Mouse (Mus musculus) urinary bladder, postnatal 4 days (tissue): Measurements from ENCODE around the gene Micu1.

Experiments
- DNase-seq, 2 experiments: peaks; one replicate each; pipeline ENCODE4 v3.0.0; 2021 to 2022; ENCODE audit warnings: low spot score in 2 of 2

Micu1 gene

GRCm38 (mm10) chr10:59884327-59885173 is 182.3 kb downstream of the Micu1 start:
- peak in 1 of 2 experiments; percentile 57 for DNase-seq

DNA sequence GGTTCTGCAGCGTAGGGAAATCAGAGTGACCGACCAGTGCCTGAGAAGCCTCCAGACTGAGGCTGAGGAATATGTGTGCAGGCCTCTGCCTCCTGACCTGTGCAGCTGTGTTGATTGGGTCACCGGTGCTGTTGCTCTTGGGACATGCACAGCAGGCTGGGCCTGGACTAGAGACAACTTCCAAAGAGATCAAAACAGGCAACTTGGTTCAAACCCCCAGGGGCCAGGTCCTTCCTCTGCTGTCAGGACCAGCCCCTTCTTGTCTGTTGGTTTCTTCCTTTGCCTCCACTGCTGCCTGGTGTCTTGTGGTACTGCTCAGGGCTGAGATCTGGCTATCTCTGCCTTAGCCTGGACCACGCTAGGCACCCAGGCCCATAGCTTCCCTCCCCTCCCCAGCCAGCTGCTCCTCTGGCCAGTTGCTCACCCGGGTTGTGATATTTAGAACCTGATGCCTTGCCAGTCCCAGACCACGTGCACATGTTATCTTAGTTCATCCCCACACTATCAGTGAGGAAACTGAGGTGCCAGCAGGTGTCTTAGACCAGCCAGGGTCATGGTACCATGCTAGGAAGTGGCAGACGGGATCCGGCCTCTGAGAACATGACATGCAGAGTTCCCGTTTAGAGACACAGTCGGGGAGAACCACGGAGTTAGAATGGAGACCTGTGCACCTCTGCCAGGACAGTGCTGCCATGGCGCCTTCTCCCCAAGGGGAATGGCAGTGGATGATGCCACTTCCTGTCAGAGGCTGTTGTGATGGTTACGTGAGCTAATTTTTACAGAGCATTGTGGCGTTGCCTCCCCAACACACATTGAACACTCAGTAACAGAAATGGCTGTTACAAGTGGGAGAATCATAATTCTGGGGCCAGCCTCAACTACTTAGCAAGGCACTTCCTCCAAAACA is 183.2 kb downstream of the Micu1 start:
- no peak for DNase-seq

- no peak for DNase-seq
Measured at GRCm38 (mm10) chr10:59886081-59886466, 183.8 kb downstream of the Micu1 start.

GRCm38 (mm10) chr10:59887432-59887831 is 185.2 kb downstream of the Micu1 start:
- no peak for DNase-seq

- no peak for DNase-seq
Measured at GRCm38 (mm10) chr10:59889339-59889738, 187.1 kb downstream of the Micu1 start.

DNA sequence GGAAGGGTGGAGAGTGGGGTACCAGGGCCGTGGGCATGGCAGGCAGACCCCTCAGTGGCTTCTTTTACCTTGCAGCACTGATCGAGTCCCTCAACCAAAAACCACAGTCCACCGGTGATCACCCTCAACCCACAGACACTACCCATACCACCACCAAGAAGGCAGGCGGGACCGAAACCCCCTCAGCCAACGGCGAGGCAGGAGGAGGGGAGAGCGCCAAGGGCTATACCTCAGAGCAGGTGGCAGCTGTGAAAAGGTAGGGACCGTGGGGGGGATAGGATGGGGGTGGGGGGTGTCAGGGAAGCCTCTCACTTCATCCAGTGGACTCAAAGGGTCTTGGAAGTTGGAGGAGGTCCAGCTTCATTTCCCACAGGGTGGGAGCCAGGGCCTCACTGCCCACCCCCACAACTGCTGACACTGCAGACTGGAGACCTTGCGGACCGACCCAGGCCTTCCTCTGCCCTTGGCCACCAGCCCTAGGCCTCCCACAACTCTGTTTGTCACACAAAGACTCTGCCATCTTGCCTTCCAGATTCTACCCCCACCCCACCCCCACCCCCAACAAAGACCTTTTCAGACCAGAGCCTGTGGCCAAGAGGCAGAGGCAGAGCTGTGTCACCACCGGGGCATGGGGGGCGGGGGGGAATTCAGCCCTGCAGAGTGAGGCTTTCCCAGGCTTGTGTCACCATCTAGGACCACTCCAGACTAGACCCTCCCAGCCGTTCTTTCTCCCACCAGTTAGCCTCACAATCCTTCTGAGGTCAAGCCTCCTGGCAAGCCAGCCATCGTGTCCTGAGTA is 187.9 kb downstream of the Micu1 start:
- peak in 1 of 2 experiments; percentile 57 for DNase-seq

GRCm38 (mm10) chr10:59892977-59893376 is 190.7 kb downstream of the Micu1 start:
- peak; percentile 54 to 67 for DNase-seq

- peak; percentile 70 to 85 for DNase-seq
Measured at GRCm38 (mm10) chr10:59894251-59895160, 192.2 kb downstream of the Micu1 start.

GRCm38 (mm10) chr10:59895460-59896186 is 193.3 kb downstream of the Micu1 start:
- no peak for DNase-seq

- no peak for DNase-seq
Measured at GRCm38 (mm10) chr10:59896211-59896610, 193.9 kb downstream of the Micu1 start.

- no peak for DNase-seq
Measured at GRCm38 (mm10) chr10:59896911-59897331, 194.6 kb downstream of the Micu1 start.

DNA sequence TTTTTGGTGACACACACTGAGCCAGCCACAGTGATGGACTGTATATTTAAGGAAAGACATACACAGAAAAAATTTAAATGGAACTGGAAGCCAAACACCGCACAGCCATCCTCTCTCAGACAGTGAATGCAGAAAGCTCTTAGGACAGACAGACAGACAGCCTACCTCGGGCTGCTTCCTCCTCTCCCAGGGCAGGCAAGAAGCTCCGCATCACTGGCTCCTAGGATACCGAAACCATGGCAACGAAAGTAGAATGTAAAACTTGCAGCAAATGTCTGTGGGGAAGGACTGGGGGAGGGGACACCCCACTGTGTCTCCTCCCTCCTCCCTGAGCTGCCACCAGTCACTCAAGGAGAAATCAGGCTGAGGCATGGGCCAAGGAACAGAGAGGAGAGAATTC is 195.2 kb downstream of the Micu1 start:
- no peak for DNase-seq

- no peak for DNase-seq
Measured at GRCm38 (mm10) chr10:59898180-59898778, 196.0 kb downstream of the Micu1 start.

GRCm38 (mm10) chr10:59898935-59899334 is 196.7 kb downstream of the Micu1 start:
- DNase-seq: no peak

DNA sequence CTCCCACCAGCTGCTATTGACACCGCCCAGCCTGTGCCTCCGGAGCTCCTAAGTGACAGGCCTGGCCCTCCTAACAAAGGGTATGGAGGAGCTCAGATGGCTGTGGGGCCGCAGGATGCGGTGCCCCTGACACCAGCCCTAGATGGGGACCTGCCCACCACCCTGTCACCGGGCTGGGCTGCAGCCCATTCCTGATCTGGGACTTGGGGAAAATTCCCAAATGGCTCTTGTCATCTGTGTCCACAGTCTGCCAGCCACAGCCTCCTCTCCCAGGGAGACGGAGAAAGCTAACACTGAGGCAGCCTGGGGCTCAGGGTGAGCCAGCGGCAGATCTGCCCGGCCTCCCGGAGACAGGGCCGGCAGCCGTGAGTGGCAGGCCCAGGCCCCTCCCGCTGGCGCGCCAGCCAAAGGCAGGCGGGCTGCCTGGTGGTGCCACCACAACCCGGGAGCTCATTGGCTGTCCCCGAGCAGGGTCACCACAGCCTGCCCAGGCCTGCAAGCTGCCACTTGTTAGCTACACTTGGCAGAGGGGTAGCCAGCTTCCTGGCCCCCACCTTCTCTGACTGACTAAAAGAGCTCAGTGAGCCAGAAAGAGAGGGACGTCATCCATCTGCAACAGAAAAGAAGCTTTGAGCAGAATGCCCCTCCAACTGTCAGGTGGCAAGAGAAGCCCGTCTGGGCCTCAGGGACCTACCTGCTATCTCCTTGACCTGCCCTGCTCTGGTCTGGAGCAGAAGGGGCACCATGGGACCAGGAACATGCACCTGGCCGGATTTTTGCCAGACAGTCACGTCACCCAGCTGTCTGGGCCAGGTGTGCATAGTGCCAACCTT is 197.3 kb downstream of the Micu1 start:
- DNase-seq: peak; percentile 83 to 86

DNA sequence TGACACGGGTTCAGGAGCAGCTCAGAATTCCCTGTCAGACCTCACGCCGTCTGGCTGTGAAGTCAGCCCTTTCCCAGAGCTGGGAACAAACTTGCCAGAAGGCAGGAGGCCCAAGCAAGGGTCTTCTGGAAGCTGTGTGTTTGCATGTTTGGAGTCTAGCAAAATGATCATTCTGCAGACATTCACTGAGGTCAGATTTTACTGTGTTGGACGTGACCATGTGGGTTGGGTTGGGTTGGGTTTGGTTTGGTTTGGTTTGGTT is 197.8 kb downstream of the Micu1 start:
- no peak for DNase-seq

DNA sequence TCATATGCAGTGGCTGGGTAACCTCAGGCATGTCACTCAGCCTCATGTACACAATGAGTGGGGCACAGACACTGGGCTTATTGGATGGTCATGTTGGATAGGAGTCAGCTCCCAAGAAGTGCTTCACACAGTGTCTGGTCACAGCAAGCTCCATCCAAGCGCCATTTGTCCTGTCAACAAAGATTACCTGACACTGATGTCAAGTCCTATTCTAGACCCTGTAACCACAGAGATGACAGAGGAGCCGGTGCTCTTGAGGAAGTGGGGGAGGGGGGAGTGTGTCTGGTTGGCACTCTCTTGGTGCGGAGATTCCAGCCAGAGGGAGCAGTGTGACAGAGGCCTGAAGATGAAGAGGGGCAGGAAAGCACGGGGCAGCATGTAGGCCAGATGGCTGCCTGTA is 198.7 kb downstream of the Micu1 start:
- no peak for DNase-seq

- no peak for DNase-seq
Measured at GRCm38 (mm10) chr10:59901463-59901862, 199.2 kb downstream of the Micu1 start.
